Mouse (Mus musculus) hindbrain, embryonic 10.5 days (tissue): ENCODE results near the gene Kat5. TPM values are rescaled to one million over a fixed set of nuclear protein-coding genes. Genes with fewer than 3 reads are reported as not detected.
A peak's percentile ranks its signal among the peaks of the same experiment; 100 is the strongest.

Source experiments
- DNase-seq: peaks from one replicate; pipeline ENCODE4 v3.0.0-alpha.2; 2017; ENCODE audit warnings: low spot score
- H3K27ac ChIP-seq: fragments of 300-500 bp; sonication (generic); 2 replicates; pipeline ENCODE4 v1.5.1; 2016; ENCODE audit warnings: mild to moderate bottlenecking, moderate library complexity
- H3K27me3 ChIP-seq: fragments of 300-500 bp; sonication (generic); 2 replicates; pipeline ENCODE4 v1.6.1; 2016; ENCODE audit warnings: mild to moderate bottlenecking; ENCODE audit not compliant: poor library complexity, insufficient read depth, severe bottlenecking
- H3K36me3 ChIP-seq: fragments of 300-500 bp; sonication (generic); 2 replicates; pipeline ENCODE4 v1.6.1; 2016; ENCODE audit warnings: mild to moderate bottlenecking, moderate library complexity
- H3K4me1 ChIP-seq: fragments of 300-500 bp; sonication (generic); replicated peaks from 2 replicates; pipeline ENCODE4 v1.6.1; 2016; ENCODE audit warnings: mild to moderate bottlenecking
- H3K4me3 ChIP-seq: fragments of 300-500 bp; sonication (generic); 2 replicates; pipeline ENCODE4 v1.5.1; 2016; ENCODE audit warnings: mild to moderate bottlenecking, moderate library complexity
- H3K9me3 ChIP-seq: fragments of 300-500 bp; sonication (generic); 2 replicates; pipeline ENCODE4 v1.6.1; 2016; ENCODE audit warnings: mild to moderate bottlenecking, moderate library complexity
- WGBS: fragments of 180-500 bp; shearing (Covaris S2); methylation state at CpG from one replicate; pipeline ENCODE4 v1.1.7; 2016; 5-methylcytosine and 5-hydroxymethylcytosine counted together
- polyA plus RNA-seq: library from polyadenylated mRNA; unstranded; fragments of >200 nt; fragmentation: Nextera tagmentation; extraction: Ambion mirVana; gene quantifications from 2 replicates; pipeline ENCODE4 v1.2.1, GENCODE M21; 2016

The Kat5 gene
- 58.9 and 69.2 TPM in 2 replicates for polyA plus RNA-seq

DNA sequence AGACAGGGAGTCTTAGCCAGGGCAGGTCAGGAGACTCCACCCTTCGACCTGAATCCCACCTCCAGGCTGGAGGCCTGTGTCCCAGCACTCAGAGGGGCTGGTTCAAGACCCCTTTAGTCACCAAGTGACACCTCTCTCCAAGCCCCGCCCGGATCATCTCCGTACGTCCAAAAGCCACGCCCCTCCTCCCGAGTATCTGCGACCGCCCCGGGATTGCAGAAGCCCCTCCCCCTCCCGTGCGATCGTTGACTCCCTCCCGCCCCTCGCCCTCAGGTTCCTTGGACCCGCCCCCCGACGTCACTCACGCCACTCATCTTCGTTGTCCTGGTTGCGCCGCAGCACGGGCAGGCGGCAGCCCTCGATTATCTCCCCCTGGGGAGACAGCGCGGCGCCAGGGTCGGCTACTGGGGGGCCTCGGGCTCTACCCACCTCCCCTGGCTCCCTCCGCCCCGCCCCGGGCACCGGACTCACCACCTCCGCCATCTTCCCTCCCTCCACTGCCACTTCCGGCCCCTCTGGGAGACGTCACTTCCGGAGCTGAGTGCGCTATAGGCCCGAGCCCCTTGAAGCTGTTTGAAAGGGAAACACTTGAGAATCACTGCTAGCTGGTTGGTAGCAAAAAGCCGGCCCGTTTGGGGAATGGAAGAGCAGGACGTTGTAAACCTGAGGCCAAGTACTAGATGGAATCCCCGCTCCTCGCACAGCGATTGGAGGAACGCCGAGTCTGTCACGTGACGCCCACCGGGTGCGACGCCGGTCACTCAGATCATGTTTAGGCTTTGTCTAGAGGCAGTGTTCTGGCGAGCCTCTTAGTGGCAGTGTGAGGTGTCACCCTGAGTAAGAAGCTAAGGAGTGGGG, at the start of gene Kat5:
Gene Kat5 (minus strand): TSS at position 691 of the 858 bp plus-strand sequence.
- Histone ChIP-seq H3K27me3 (no peaks in the 10 kb centered on the region), H3K4me1 (peaks cover 29% of the 10 kb centered on the region), H3K36me3 (peaks cover 43% of the 10 kb centered on the region), H3K27ac (peak within 1 kb of the TSS; percentile 100), H3K4me3 (peak within 1 kb of the TSS; percentile 82), H3K9me3 (no peaks in the 10 kb centered on the region)
- peak; percentile 97 for DNase-seq
- under 1% methylated on average over 55 of the region's 55 CpGs for WGBS

GRCm38 (mm10) chr19:5654720-5655298, 44.8 kb upstream of the Kat5 start:
- Histone ChIP-seq H3K4me3 (peak overlapping the region; percentile 54), H3K4me1 (peaks cover 33% of the 10 kb centered on the region), H3K27ac (peak overlapping the region; percentile 53; the same call in 1 of the 2 replicates), H3K27me3 (peaks cover 67% of the 10 kb centered on the region), H3K36me3 (peaks cover 57% of the 10 kb centered on the region), H3K9me3 (no peaks in the 10 kb centered on the region)
- peak; percentile 39 for DNase-seq
- 7% methylated on average over 43 of the region's 43 CpGs for WGBS

GRCm38 (mm10) chr19:5653969-5654719, 44.1 kb upstream of the Kat5 start:
- no peaks in the 10 kb centered on the region for H3K9me3 ChIP-seq
- H3K4me1 ChIP-seq: peaks cover 38% of the 10 kb centered on the region
- peaks cover 67% of the 10 kb centered on the region for H3K27me3 ChIP-seq
- WGBS: 4% methylated on average over 62 of the region's 62 CpGs
- peak overlapping the region; percentile 53; the same call in 1 of the 2 replicates for H3K27ac ChIP-seq
- H3K4me3 ChIP-seq: peak overlapping the region; percentile 54
- peaks cover 53% of the 10 kb centered on the region for H3K36me3 ChIP-seq
- DNase-seq: peak; percentile 77

- H3K4me3 ChIP-seq: no peak overlapping the region
- DNase-seq: no peak
- peaks cover 54% of the 10 kb centered on the region for H3K4me1 ChIP-seq
- whole genome bisulfite sequencing: 78% methylated on average over 6 of the region's 6 CpGs
- H3K27ac ChIP-seq: no peak overlapping the region
- H3K9me3 ChIP-seq: no peaks in the 10 kb centered on the region
- H3K27me3 ChIP-seq: peaks cover 67% of the 10 kb centered on the region
- peaks cover 53% of the 10 kb centered on the region for H3K36me3 ChIP-seq
Measured at GRCm38 (mm10) chr19:5652570-5652969, 42.5 kb upstream of the Kat5 start.

GRCm38 (mm10) chr19:5651502-5652274, 41.7 kb upstream of the Kat5 start:
- H3K4me3 ChIP-seq: no peak overlapping the region
- H3K4me1 ChIP-seq: peaks cover 54% of the 10 kb centered on the region
- DNase-seq: no peak
- H3K27me3 ChIP-seq: peaks cover 63% of the 10 kb centered on the region
- WGBS: 53% methylated on average over 13 of the region's 13 CpGs
- H3K9me3 ChIP-seq: no peaks in the 10 kb centered on the region
- H3K36me3 ChIP-seq: peaks cover 60% of the 10 kb centered on the region
- peak overlapping the region; percentile 0 for H3K27ac ChIP-seq

GRCm38 (mm10) chr19:5649298-5649741, 39.3 kb upstream of the Kat5 start:
- Histone ChIP-seq H3K36me3 (peaks cover 66% of the 10 kb centered on the region), H3K27ac (peak overlapping the region; percentile 84)

GRCm38 (mm10) chr19:5648401-5649297, 38.6 kb upstream of the Kat5 start:
- WGBS: 12% methylated on average over 26 of the region's 26 CpGs
- peaks cover 37% of the 10 kb centered on the region for H3K4me1 ChIP-seq
- peak overlapping the region; percentile 45 for H3K4me3 ChIP-seq
- peaks cover 33% of the 10 kb centered on the region for H3K27me3 ChIP-seq
- H3K9me3 ChIP-seq: no peaks in the 10 kb centered on the region
- peak overlapping the region; percentile 84 for H3K27ac ChIP-seq
- DNase-seq: peak; percentile 82
- H3K36me3 ChIP-seq: peaks cover 73% of the 10 kb centered on the region

More at GRCm38 (mm10) chr19:5649298-5649741, 39.3 kb upstream of the Kat5 start:
- peaks cover 44% of the 10 kb centered on the region for H3K4me1 ChIP-seq
- WGBS: 70% methylated on average over 6 of the region's 6 CpGs
- DNase-seq: no peak
- H3K27me3 ChIP-seq: peaks cover 40% of the 10 kb centered on the region
- H3K9me3 ChIP-seq: no peaks in the 10 kb centered on the region
- peak overlapping the region; percentile 45 for H3K4me3 ChIP-seq

- Histone ChIP-seq H3K9me3 (no peaks in the 10 kb centered on the region), H3K4me3 (0 out of 2 replicates have a peak overlapping the region, but pooled peaks have one; percentile 11), H3K36me3 (peaks cover 76% of the 10 kb centered on the region), H3K4me1 (peaks cover 35% of the 10 kb centered on the region), H3K27ac (peak overlapping the region; percentile 84), H3K27me3 (peaks cover 24% of the 10 kb centered on the region)
- no peak for DNase-seq
- 95% methylated on average over 6 of the region's 6 CpGs for WGBS
Measured at GRCm38 (mm10) chr19:5647791-5648190, 37.8 kb upstream of the Kat5 start.

DNA sequence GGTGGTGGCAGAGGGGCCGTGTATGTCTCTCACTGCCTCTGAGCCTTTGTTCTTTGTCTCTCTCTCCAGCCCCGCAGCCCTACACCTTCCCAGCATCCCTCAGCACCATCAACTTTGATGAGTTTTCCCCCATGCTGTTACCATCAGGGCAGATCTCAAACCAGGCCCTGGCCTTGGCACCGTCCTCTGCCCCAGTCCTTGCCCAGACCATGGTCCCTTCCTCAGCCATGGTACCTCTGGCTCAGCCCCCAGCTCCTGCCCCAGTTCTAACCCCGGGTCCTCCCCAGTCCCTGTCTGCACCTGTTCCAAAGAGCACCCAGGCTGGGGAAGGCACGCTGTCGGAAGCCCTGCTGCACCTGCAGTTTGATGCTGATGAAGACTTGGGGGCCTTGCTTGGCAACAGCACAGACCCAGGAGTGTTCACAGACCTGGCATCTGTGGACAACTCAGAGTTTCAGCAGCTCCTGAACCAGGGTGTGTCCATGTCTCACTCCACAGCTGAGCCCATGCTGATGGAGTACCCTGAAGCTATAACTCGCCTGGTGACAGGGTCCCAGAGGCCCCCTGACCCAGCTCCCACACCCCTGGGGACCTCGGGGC, 36.8 kb upstream of the Kat5 start:
- Histone ChIP-seq H3K27me3 (peaks cover 15% of the 10 kb centered on the region; the same call in 1 of the 2 replicates), H3K27ac (no peak overlapping the region), H3K4me1 (peaks cover 28% of the 10 kb centered on the region), H3K4me3 (no peak overlapping the region), H3K9me3 (no peaks in the 10 kb centered on the region), H3K36me3 (peaks cover 76% of the 10 kb centered on the region)
- no peak for DNase-seq
- WGBS: 87% methylated on average over 8 of the region's 8 CpGs

GRCm38 (mm10) chr19:5645280-5645679, 35.2 kb upstream of the Kat5 start:
- peaks cover 24% of the 10 kb centered on the region for H3K4me1 ChIP-seq
- WGBS: 96% methylated on average over 9 of the region's 9 CpGs
- no peaks in the 10 kb centered on the region for H3K9me3 ChIP-seq
- no peaks in the 10 kb centered on the region for H3K27me3 ChIP-seq
- peaks cover 76% of the 10 kb centered on the region for H3K36me3 ChIP-seq
- no peak overlapping the region for H3K27ac ChIP-seq
- no peak overlapping the region for H3K4me3 ChIP-seq
- no peak for DNase-seq

DNA sequence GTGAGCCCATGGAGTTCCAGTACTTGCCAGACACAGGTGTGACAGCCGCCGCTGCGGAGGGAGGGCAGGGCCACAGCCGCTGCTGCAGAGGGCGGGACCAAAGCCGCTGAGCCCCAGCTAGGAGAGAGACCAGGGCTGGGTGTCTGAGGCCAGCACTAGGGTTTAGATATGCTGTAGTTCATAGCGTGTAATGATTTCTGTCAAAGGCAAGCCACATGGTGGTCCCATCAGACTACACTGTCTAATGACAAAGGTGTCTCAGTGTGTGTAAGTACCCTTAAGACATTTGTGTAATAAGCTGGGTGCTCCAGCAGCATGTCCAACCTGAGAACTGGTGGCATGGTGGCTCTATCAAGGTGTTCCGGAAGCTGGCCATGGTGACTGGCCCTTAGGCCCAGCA, 31.6 kb upstream of the Kat5 start:
- 93% methylated on average over 8 of the region's 8 CpGs for WGBS

More for the DNA sequence above, 31.6 kb upstream of the Kat5 start:
- peaks cover 79% of the 10 kb centered on the region for H3K36me3 ChIP-seq
- H3K4me1 ChIP-seq: peaks cover 30% of the 10 kb centered on the region
- H3K27me3 ChIP-seq: no peaks in the 10 kb centered on the region
- no peak for DNase-seq
- no peaks in the 10 kb centered on the region for H3K9me3 ChIP-seq
- H3K4me3 ChIP-seq: no peak overlapping the region
- no peak overlapping the region for H3K27ac ChIP-seq
